ENCODE assay signal across 8 mouse cellular contexts in genomic region chr5:147429535-147430305, GRCm38 (mm10). TPM values are rescaled to one million over a fixed set of nuclear protein-coding genes. Genes with fewer than 3 reads are reported as not detected.
A peak's percentile ranks its signal among the peaks of the same experiment; 100 is the strongest.
DNase-seq lines count a peak whose midpoint lies in the region; ATAC-seq lines count a peak whose summit lies in the region.

Gene Pan3 (plus strand): TSS chr5:147430161.

- peaks cover 38% of the 10 kb centered on the region for H3K4me1 ChIP-seq in hindbrain, embryonic 13.5 days (replicated peaks)

- peak within 1 kb of the TSS; percentile 98 for H3K9ac ChIP-seq in hindbrain, embryonic 13.5 days

- under 1% methylated on average over 51 of the region's 51 CpGs for WGBS in hindbrain, embryonic 13.5 days

- peak within 1 kb of the TSS; percentile 98 for H3K27ac ChIP-seq in hindbrain, embryonic 13.5 days

- ATAC-seq in hindbrain, embryonic 13.5 days (ENCODE audit: low FRiP score), result peak; percentile 88

- peak within 1 kb of the TSS; percentile 97 for H3K4me3 ChIP-seq in hindbrain, embryonic 13.5 days

- DNase-seq in NIH3T3 (ENCODE audit: low read depth), result peak; percentile 98
- DNase-seq in cerebellum, postnatal 10 days, result peak; percentile 96 to 98
- DNase-seq in frontal cortex, postnatal 14 days (ENCODE audit: low spot score in 2 of 2), result peak; percentile 90 to 92
- peak; percentile 93 to 98 for DNase-seq in layer of hippocampus, postnatal 25 days (ENCODE audit: extremely low spot score in 1 of 2, low spot score in 1 of 2)
- DNase-seq in lung, postnatal 25 days (ENCODE audit: low spot score), result peak; percentile 95
- peak; percentile 93 for DNase-seq in retina, embryonic 14.5 days (ENCODE audit: low spot score)
- peak; percentile 96 for DNase-seq in thymus, postnatal 4 days

- no peaks in the 10 kb centered on the region for H3K27me3 ChIP-seq in hindbrain, embryonic 13.5 days

- H3K4me2 ChIP-seq in hindbrain, embryonic 13.5 days, result peak within 1 kb of the TSS; percentile 83

- H3K36me3 ChIP-seq in hindbrain, embryonic 13.5 days, result no peaks in the 10 kb centered on the region

- no peaks in the 10 kb centered on the region for H3K9me3 ChIP-seq in hindbrain, embryonic 13.5 days

RNA-seq across cellular contexts. Expression of gene Pan3, which starts in this region (rescaled TPM):
- 61.1 and 63.5 TPM in 2 replicates for polyA plus RNA-seq in hindbrain, embryonic 13.5 days (2015; fragmentation: Nextera tagmentation; extraction: Ambion mirVana)
- 100 to 1,000 TPM in 1 of 2 experiments, 10 to 100 TPM in 1; 76.1 to 101 TPM for total RNA-seq in layer of hippocampus, postnatal 25 days (2021)

Comparison
In these comparisons a context has a peak if more than half of its experiments do, and no peak if none do; other contexts are left out.
1. Peak in every context shown above with its lines: DNase-seq, ATAC-seq, H3K4me3 ChIP-seq and H3K27ac ChIP-seq.